Mouse (Mus musculus) ES-E14 (cell line): ENCODE results near the gene Mmachc. TPM values are rescaled to one million over a fixed set of nuclear protein-coding genes. Genes with fewer than 3 reads are reported as not detected.

Experiments used
- DNase-seq: peaks from one replicate; pipeline ENCODE4 v3.0.0-alpha.2; 2013; ENCODE audit warnings: low read depth, low spot score
- H3K27ac ChIP-seq: 2 replicates; pipeline ENCODE4 v1.5.1; 2012; ENCODE audit warnings: low read depth, mild to moderate bottlenecking, low read length, moderate library complexity, mixed read lengths; ENCODE audit not compliant: poor library complexity, insufficient read depth, severe bottlenecking
- H3K36me3 ChIP-seq: 2 replicates; pipeline ENCODE4 v1.6.1; 2012; ENCODE audit warnings: mild to moderate bottlenecking, low read length, moderate library complexity, mixed read lengths; ENCODE audit not compliant: control insufficient read depth, poor library complexity, insufficient read depth, severe bottlenecking
- H3K4me1 ChIP-seq, 2 experiments: fragments of 150-350 bp in 1 of 2; sonication (generic) in 1 of 2; 2 replicates each; pipeline ENCODE4 v1.6.1; 2012; ENCODE audit warnings: low read length in 2 of 2, mild to moderate bottlenecking in 1 of 2, mixed read lengths in 1 of 2; ENCODE audit not compliant: control insufficient read depth in 2 of 2, insufficient read depth in 2 of 2, poor library complexity in 1 of 2
- H3K4me3 ChIP-seq, 2 experiments: fragments of 150-350 bp in 1 of 2; sonication (generic) in 1 of 2; 2 replicates each; pipeline ENCODE4 v1.5.1; 2012; ENCODE audit warnings: low read length in 2 of 2, low read depth in 1 of 2, mild to moderate bottlenecking in 1 of 2, mixed read lengths in 1 of 2; ENCODE audit not compliant: insufficient read depth in 1 of 2, poor library complexity in 1 of 2, severe bottlenecking in 1 of 2
- H3K9ac ChIP-seq: 2 replicates; pipeline ENCODE4 v1.6.1; 2012; ENCODE audit warnings: low read depth, mild to moderate bottlenecking, low read length, mixed read lengths; ENCODE audit not compliant: poor library complexity, insufficient read depth, severe bottlenecking
- H3K9me3 ChIP-seq: fragments of 150-350 bp; sonication (generic); 2 replicates; pipeline ENCODE4 v1.6.1; 2012; ENCODE audit warnings: low read depth, mild to moderate bottlenecking, low read length; ENCODE audit not compliant: control insufficient read depth, insufficient read depth
- CHD2 ChIP-seq: IDR thresholded peaks from 2 replicates; pipeline ENCODE4 v1.6.1; 2014; ENCODE audit warnings: mild to moderate bottlenecking, low read depth, low read length, inconsistent platforms
- HCFC1 ChIP-seq: IDR thresholded peaks from 2 replicates; pipeline ENCODE4 v1.6.1; 2012; ENCODE audit warnings: low read length, inconsistent platforms, borderline replicate concordance; ENCODE audit not compliant: insufficient read depth
- MAFK ChIP-seq: IDR thresholded peaks from 2 replicates; pipeline ENCODE4 v1.6.1; 2014; ENCODE audit warnings: mild to moderate bottlenecking, low read depth, low read length, inconsistent platforms; ENCODE audit not compliant: insufficient read depth
- ZC3H11A ChIP-seq: IDR thresholded peaks from 2 replicates; pipeline ENCODE4 v1.6.1; 2012; ENCODE audit warnings: low read depth, mild to moderate bottlenecking, inconsistent platforms, low read length, borderline replicate concordance
- ZNF384 ChIP-seq: IDR thresholded peaks from 2 replicates; pipeline ENCODE4 v1.6.1; 2012; ENCODE audit warnings: low read depth, low read length, inconsistent platforms
- in situ Hi-C, 2 experiments: fragments of 600-800 bp; cut with MboI; formaldehyde crosslinking; loops; one replicate each; pipeline ENCODE4 v1.15.1; 2025; ENCODE audit warnings: low sequenced_read_pairs in 2 of 2, inconsistent platforms in 1 of 2; ENCODE audit not compliant: unreplicated experiment in 2 of 2
- total RNA-seq: library from RNA; depleted of rRNA; stranded (reverse); fragments of 300-350 nt; gene quantifications from 2 replicates; pipeline ENCODE4 v1.2.3, GENCODE M21; 2012

Gene Mmachc
- total RNA-seq, 1 experiment, result 18.7 TPM

DNA sequence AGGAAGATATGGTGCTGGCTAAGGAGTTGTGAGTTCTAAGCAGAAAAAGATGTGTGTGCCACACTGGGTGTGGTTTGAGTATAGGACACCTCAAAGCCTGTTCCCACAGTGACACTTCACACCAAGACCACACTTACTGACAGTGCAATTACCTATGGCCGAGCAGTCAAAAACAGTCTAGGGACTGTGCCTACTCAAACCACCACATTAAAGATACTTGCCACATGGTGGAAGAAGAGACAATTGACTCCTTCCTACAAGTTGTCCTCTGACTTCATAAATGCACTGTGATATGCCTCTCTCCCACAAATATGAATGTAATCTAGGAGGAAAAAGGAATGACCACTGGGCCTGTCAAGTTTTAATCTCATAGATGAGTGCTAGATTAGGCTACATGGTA is 7.2 kb downstream of the Mmachc start:
- no peak for DNase-seq
- peaks cover 27% of the 10 kb centered on the region for H3K36me3 ChIP-seq
- no peak overlapping the region for H3K27ac ChIP-seq
- H3K9me3 ChIP-seq, result no peaks in the 10 kb centered on the region
- in situ Hi-C loops, result no loop called here
- H3K9ac ChIP-seq, result no peak overlapping the region
- H3K4me3 ChIP-seq, result no peak overlapping the region
- no peak for TF ChIP-seq ZC3H11A
- no peak for TF ChIP-seq CHD2
- no peak for TF ChIP-seq HCFC1
- no peak for TF ChIP-seq ZNF384
- no peak for TF ChIP-seq MAFK
- H3K4me1 ChIP-seq, result no peaks in the 10 kb centered on the region

DNA sequence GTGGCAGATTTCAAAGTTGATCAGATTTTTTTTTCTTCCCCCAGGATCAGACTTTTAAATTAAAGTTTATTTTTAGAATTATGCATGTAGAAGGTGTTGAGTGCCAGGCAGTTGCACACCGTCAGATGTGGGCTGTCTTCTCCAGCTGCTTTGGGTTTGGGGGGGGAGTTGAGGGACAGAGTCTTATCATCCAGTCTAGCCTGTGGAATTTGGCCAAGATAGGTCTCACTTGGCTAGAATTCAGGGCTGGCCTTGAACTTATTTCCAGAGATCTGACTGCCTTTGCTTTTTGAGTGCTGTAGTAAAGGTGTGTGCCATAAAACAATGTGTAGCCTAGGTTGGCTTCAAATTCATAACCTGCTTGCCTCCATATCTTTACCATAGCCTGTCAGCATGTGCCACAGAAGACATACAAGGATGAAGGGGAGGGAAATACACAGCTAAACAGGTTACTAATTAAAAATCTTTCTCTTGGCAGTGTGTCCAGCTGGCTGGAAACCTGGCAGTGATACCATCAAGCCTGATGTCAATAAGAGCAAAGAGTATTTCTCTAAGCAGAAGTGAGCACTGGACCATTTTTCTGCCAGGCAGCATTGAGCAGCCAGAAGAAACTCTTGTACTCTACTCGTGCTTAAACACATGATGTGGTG is 9.4 kb downstream of the Mmachc start:
- no peaks in the 10 kb centered on the region for H3K4me1 ChIP-seq
- in situ Hi-C loops, result no loop called here
- no peak overlapping the region for H3K9ac ChIP-seq
- H3K36me3 ChIP-seq, result peaks cover 37% of the 10 kb centered on the region
- TF ChIP-seq CHD2, result no peak
- no peak for DNase-seq
- H3K9me3 ChIP-seq, result no peaks in the 10 kb centered on the region
- H3K27ac ChIP-seq, result no peak overlapping the region
- no peak overlapping the region for H3K4me3 ChIP-seq

DNA sequence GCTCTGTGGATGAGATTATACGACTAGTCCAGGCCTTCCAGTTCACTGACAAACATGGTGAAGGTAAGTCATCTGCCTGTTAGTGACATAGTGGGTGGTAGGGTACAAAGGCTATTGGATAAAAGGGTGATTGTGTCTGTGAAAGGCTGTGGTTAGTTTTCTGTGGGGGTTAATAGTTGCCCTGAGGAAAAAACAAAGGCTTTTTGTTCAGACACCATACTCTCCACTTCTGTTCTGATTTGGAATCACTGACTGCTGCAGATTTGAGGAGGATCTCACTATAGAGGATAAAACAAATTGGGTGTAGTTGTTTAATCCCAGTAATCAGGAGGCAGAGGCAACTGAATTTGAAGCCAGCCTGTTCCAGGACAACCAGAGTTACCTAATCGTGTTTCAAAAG is 14.4 kb downstream of the Mmachc start:
- Histone ChIP-seq H3K4me1 (peaks cover 0 to 2% of the 10 kb centered on the region in 2 experiments; a peak in 1 of 4 replicates), H3K9ac (no peak overlapping the region), H3K9me3 (no peaks in the 10 kb centered on the region), H3K27ac (no peak overlapping the region), H3K4me3 (no peak overlapping the region), H3K36me3 (peaks cover 72% of the 10 kb centered on the region)
- TF ChIP-seq MAFK, result no peak
- no peak for DNase-seq
- in situ Hi-C loops, result no loop called here

DNA sequence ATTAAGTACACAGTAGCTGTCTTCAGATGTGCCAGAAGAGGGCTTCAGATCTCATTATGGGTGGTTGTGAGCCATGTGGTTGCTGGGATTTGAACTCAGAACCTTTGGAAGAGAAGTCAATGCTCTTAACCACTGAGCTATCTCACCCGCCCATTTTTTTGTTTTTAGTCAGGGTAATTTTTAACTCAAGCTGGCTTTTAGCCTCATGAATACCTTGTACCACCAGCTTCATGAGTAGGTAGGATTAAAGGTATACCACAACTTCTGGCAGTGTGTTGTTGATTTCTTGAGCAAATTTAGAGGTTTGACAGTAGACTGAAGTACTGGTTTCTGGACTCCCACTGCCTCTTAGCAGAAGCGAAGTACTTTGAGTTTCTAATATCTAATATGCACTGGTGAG is 16.1 kb downstream of the Mmachc start:
- Histone ChIP-seq H3K4me1 (peaks cover 2 to 3% of the 10 kb centered on the region in 2 experiments; a peak in 1 of 4 replicates), H3K4me3 (no peak overlapping the region), H3K27ac (no peak overlapping the region), H3K9ac (no peak overlapping the region), H3K36me3 (peaks cover 69% of the 10 kb centered on the region), H3K9me3 (no peaks in the 10 kb centered on the region)
- in situ Hi-C loops, result no loop called here
- TF ChIP-seq ZNF384, result no peak
- TF ChIP-seq HCFC1, result no peak
- no peak for DNase-seq

DNA sequence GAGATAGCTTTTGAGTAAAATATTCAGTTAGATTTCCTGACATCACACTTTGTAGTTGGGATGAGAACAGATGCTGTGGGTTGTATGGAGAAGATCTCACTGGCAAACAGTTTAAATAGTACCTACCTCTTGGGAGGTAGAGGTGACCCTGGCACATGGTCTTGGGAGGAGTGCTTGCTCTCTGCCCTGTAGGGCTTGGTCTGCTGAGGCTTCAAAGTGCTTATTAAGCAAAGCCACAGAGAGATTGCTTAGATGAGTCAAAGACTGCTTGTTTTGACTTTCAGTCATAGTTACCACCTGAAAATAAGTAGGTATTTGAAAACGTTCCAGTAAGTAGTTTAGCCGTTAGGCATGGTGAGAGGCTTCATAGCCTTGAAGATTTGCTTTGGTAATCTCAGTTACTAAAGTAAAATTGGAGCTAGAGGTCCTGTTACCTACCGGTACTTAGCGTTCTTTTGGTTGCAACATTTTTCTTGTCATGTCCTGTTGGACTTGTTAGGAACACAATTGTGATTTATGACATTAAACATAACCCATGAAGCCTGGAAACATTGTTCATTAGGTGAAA is 18.8 kb downstream of the Mmachc start:
- Histone ChIP-seq H3K36me3 (peaks cover 58% of the 10 kb centered on the region), H3K9me3 (no peaks in the 10 kb centered on the region), H3K4me1 (peaks cover 2 to 3% of the 10 kb centered on the region in 2 experiments; a peak in 2 of 4 replicates), H3K27ac (no peak overlapping the region), H3K9ac (no peak overlapping the region), H3K4me3 (peak overlapping the region in 1 of 2 experiments; percentile 42; a peak in 1 of 4 replicates)
- TF ChIP-seq MAFK (no peak), CHD2 (no peak), ZNF384 (no peak), ZC3H11A (no peak), HCFC1 (no peak)
- in situ Hi-C loops, result no loop called here
- DNase-seq, result no peak
